Mouse (Mus musculus) lung, postnatal 0 days (tissue): ENCODE results near the gene Mroh7.

Experiments used
- CTCF ChIP-seq: IDR thresholded peaks from 2 replicates; pipeline ENCODE4 v1.5.1; 2016; ENCODE audit warnings: antibody characterized with exemption, mild to moderate bottlenecking
- EP300 ChIP-seq: IDR thresholded peaks from 2 replicates; pipeline ENCODE4 v1.6.1; 2016; ENCODE audit warnings: antibody characterized with exemption, mild to moderate bottlenecking, control low read depth

DNA sequence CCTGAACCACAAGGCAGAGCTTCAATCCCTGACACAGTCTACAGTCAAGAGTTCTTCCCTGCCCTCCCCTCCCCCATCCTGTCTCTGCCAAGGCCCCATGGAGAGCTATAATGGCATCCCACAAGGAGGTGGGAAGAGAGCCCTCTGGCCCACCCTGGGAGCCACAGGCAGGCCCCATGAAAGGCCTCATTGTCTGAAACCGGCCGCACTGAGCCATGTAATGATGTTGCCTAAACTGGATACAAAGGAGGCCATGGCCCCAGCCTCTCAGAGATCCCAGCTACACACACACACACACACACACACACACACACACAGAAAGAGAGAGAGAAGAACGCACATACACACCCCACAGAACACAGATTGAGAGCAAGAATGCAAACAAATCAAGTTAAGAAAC lies 49.3 kb upstream of the Mroh7 start:
- no peak for TF ChIP-seq EP300
- no peak for TF ChIP-seq CTCF
